Mouse (Mus musculus) heart, embryonic 15.5 days (tissue): ENCODE data around the gene Nrros. TPM values are rescaled to one million over a fixed set of nuclear protein-coding genes. Genes with fewer than 3 reads are reported as not detected.

Experiments used
- ATAC-seq: fragments of 200-750 bp; cut with Nextera tagmentation; replicated peaks from 2 replicates; pipeline ENCODE4 v1.8.0; 2017; ENCODE audit warnings: low read depth, moderate TSS enrichment; ENCODE audit not compliant: insufficient number of reproducible peaks, insufficient read depth, low FRiP score
- H3K27ac ChIP-seq: fragments of 300-500 bp; sonication (generic); 2 replicates; pipeline ENCODE4 v1.5.1; 2015; ENCODE audit warnings: mild to moderate bottlenecking, inconsistent platforms
- H3K27me3 ChIP-seq: fragments of 300-500 bp; sonication (generic); 2 replicates; pipeline ENCODE4 v1.6.1; 2015; ENCODE audit warnings: inconsistent platforms
- H3K36me3 ChIP-seq: fragments of 300-500 bp; sonication (generic); 2 replicates; pipeline ENCODE4 v1.6.1; 2015; ENCODE audit warnings: mild to moderate bottlenecking, inconsistent platforms
- H3K4me1 ChIP-seq: fragments of 300-500 bp; sonication (generic); replicated peaks from 2 replicates; pipeline ENCODE4 v1.6.1; 2015; ENCODE audit warnings: inconsistent platforms
- H3K4me2 ChIP-seq: fragments of 300-500 bp; sonication (generic); 2 replicates; pipeline ENCODE4 v1.6.1; 2015; ENCODE audit warnings: inconsistent platforms, mild to moderate bottlenecking, moderate library complexity
- H3K4me3 ChIP-seq: fragments of 300-500 bp; sonication (generic); 2 replicates; pipeline ENCODE4 v1.5.1; 2015; ENCODE audit warnings: mild to moderate bottlenecking, inconsistent platforms
- H3K9ac ChIP-seq: fragments of 300-500 bp; sonication (generic); 2 replicates; pipeline ENCODE4 v1.6.1; 2015; ENCODE audit warnings: mild to moderate bottlenecking, inconsistent platforms
- H3K9me3 ChIP-seq: fragments of 300-500 bp; sonication (generic); replicated peaks from 2 replicates; pipeline ENCODE4 v1.6.1; 2016; ENCODE audit warnings: inconsistent platforms
- WGBS: fragments of 180-500 bp; shearing (Covaris S2); methylation state at CpG from one replicate; pipeline ENCODE4 v1.1.7; 2015; ENCODE audit warnings: mixed read lengths; 5-methylcytosine and 5-hydroxymethylcytosine counted together
- polyA plus RNA-seq: library from polyadenylated mRNA; unstranded; fragments of >200 nt; fragmentation: Nextera tagmentation; extraction: Ambion mirVana; gene quantifications from 2 replicates; pipeline ENCODE4 v1.2.1, GENCODE M21; 2015

The Nrros gene
- polyA plus RNA-seq, 1 experiment from 2014 or later, result 7.6 TPM

- Histone ChIP-seq H3K4me2 (peak overlapping the region; percentile 57), H3K27me3 (no peaks in the 10 kb centered on the region), H3K27ac (peak overlapping the region; percentile 52), H3K9me3 (no peaks in the 10 kb centered on the region), H3K9ac (peak overlapping the region; percentile 38; the same call in 1 of the 2 replicates), H3K36me3 (no peaks in the 10 kb centered on the region), H3K4me1 (no peaks in the 10 kb centered on the region), H3K4me3 (peak overlapping the region; percentile 38)
- ATAC-seq, result 0 out of 2 replicates have a peak, but pooled peaks have one; percentile 43
- WGBS, result 56% methylated on average over 16 of the region's 16 CpGs
These were observed 35.1 kb downstream of the Nrros start for GRCm38 (mm10) chr16:32130190-32130826.

GRCm38 (mm10) chr16:32129449-32130189 lies 35.8 kb downstream of the Nrros start:
- Histone ChIP-seq H3K4me3 (peak overlapping the region; percentile 38), H3K9ac (peak overlapping the region; percentile 38; the same call in 1 of the 2 replicates), H3K27me3 (no peaks in the 10 kb centered on the region), H3K9me3 (no peaks in the 10 kb centered on the region), H3K4me2 (peak overlapping the region; percentile 57), H3K4me1 (no peaks in the 10 kb centered on the region), H3K27ac (peak overlapping the region; percentile 52), H3K36me3 (no peaks in the 10 kb centered on the region)
- 56% methylated on average over 20 of the region's 20 CpGs for WGBS
- no peak for ATAC-seq

GRCm38 (mm10) chr16:32127046-32127445 lies 38.3 kb downstream of the Nrros start:
- no peaks in the 10 kb centered on the region for H3K4me1 ChIP-seq
- no peaks in the 10 kb centered on the region for H3K9me3 ChIP-seq
- H3K4me3 ChIP-seq, result no peak overlapping the region
- 65% methylated on average over 4 of the region's 4 CpGs for WGBS
- H3K9ac ChIP-seq, result no peak overlapping the region
- peak overlapping the region; percentile 55 for H3K27ac ChIP-seq
- H3K36me3 ChIP-seq, result no peaks in the 10 kb centered on the region
- no peaks in the 10 kb centered on the region for H3K27me3 ChIP-seq
- 0 out of 2 replicates have a peak, but pooled peaks have one; percentile 37 for ATAC-seq
- no peak overlapping the region for H3K4me2 ChIP-seq

GRCm38 (mm10) chr16:32125364-32125763 lies 40.0 kb downstream of the Nrros start:
- no peak overlapping the region for H3K4me3 ChIP-seq
- H3K4me1 ChIP-seq, result no peaks in the 10 kb centered on the region
- 80% methylated on average over 3 of the region's 3 CpGs for WGBS
- H3K27me3 ChIP-seq, result no peaks in the 10 kb centered on the region
- no peaks in the 10 kb centered on the region for H3K36me3 ChIP-seq
- peak overlapping the region; percentile 66 for H3K27ac ChIP-seq
- no peaks in the 10 kb centered on the region for H3K9me3 ChIP-seq
- no peak overlapping the region for H3K4me2 ChIP-seq
- no peak for ATAC-seq
- no peak overlapping the region for H3K9ac ChIP-seq

- H3K9ac ChIP-seq, result no peak overlapping the region
- no peaks in the 10 kb centered on the region for H3K36me3 ChIP-seq
- 0 out of 2 replicates have a peak, but pooled peaks have one; percentile 35 for ATAC-seq
- no peaks in the 10 kb centered on the region for H3K27me3 ChIP-seq
- H3K4me2 ChIP-seq, result no peak overlapping the region
- H3K27ac ChIP-seq, result peak overlapping the region; percentile 66
- no peaks in the 10 kb centered on the region for H3K9me3 ChIP-seq
- H3K4me3 ChIP-seq, result no peak overlapping the region
- WGBS, result 53% methylated on average over 17 of the region's 17 CpGs
- H3K4me1 ChIP-seq, result no peaks in the 10 kb centered on the region
These were observed 40.7 kb downstream of the Nrros start for GRCm38 (mm10) chr16:32124444-32125335.

GRCm38 (mm10) chr16:32124020-32124419 lies 41.4 kb downstream of the Nrros start:
- Histone ChIP-seq H3K4me3 (no peak overlapping the region), H3K4me1 (no peaks in the 10 kb centered on the region), H3K27ac (no peak overlapping the region), H3K27me3 (no peaks in the 10 kb centered on the region), H3K9ac (no peak overlapping the region), H3K9me3 (no peaks in the 10 kb centered on the region), H3K4me2 (no peak overlapping the region), H3K36me3 (no peaks in the 10 kb centered on the region)
- ATAC-seq, result no peak
- 90% methylated on average over 7 of the region's 7 CpGs for WGBS

- Histone ChIP-seq H3K27me3 (no peaks in the 10 kb centered on the region), H3K27ac (no peak overlapping the region), H3K4me1 (peaks cover 5% of the 10 kb centered on the region; the same call in 1 of the 2 replicates), H3K36me3 (no peaks in the 10 kb centered on the region), H3K9me3 (no peaks in the 10 kb centered on the region), H3K9ac (no peak overlapping the region), H3K4me2 (no peak overlapping the region), H3K4me3 (no peak overlapping the region)
- 78% methylated on average over 3 of the region's 3 CpGs for WGBS
- ATAC-seq, result no peak
These were observed 44.9 kb downstream of the Nrros start for GRCm38 (mm10) chr16:32120454-32120853.

- Histone ChIP-seq H3K36me3 (no peaks in the 10 kb centered on the region), H3K4me1 (peaks cover 12% of the 10 kb centered on the region), H3K9ac (no peak overlapping the region), H3K9me3 (no peaks in the 10 kb centered on the region), H3K4me2 (no peak overlapping the region), H3K27me3 (no peaks in the 10 kb centered on the region), H3K4me3 (no peak overlapping the region), H3K27ac (no peak overlapping the region)
- no peak for ATAC-seq
- 22% methylated on average over 5 of the region's 5 CpGs for WGBS
These were observed 49.2 kb downstream of the Nrros start for GRCm38 (mm10) chr16:32116186-32116585.

- Histone ChIP-seq H3K9ac (no peak overlapping the region), H3K27ac (no peak overlapping the region), H3K36me3 (no peaks in the 10 kb centered on the region), H3K4me2 (no peak overlapping the region), H3K9me3 (no peaks in the 10 kb centered on the region), H3K4me1 (peaks cover 12% of the 10 kb centered on the region), H3K27me3 (no peaks in the 10 kb centered on the region), H3K4me3 (no peak overlapping the region)
- ATAC-seq, result no peak
- 33% methylated on average over 6 of the region's 6 CpGs for WGBS
These were observed 49.6 kb downstream of the Nrros start for GRCm38 (mm10) chr16:32115781-32116180.

GRCm38 (mm10) chr16:32114968-32115695 lies 50.3 kb downstream of the Nrros start:
- 15% methylated on average over 15 of the region's 15 CpGs for WGBS
- H3K27me3 ChIP-seq, result no peaks in the 10 kb centered on the region
- ATAC-seq, result no peak
- 0 out of 2 replicates have a peak overlapping the region, but pooled peaks have one; percentile 2 for H3K27ac ChIP-seq
- no peak overlapping the region for H3K4me3 ChIP-seq
- no peak overlapping the region for H3K4me2 ChIP-seq
- no peak overlapping the region for H3K9ac ChIP-seq
- no peaks in the 10 kb centered on the region for H3K9me3 ChIP-seq
- peaks cover 12% of the 10 kb centered on the region for H3K4me1 ChIP-seq
- no peaks in the 10 kb centered on the region for H3K36me3 ChIP-seq
